Mouse (Mus musculus): ENCODE results near the gene Nuak1. TPM values are rescaled to one million over a fixed set of nuclear protein-coding genes. Genes with fewer than 3 reads are reported as not detected.
A peak's percentile ranks its signal among the peaks of the same experiment; 100 is the strongest.

The Nuak1 gene
- total RNA-seq, 2 experiments from 2014 or later = 25.0 to 28.4 TPM

DNA sequence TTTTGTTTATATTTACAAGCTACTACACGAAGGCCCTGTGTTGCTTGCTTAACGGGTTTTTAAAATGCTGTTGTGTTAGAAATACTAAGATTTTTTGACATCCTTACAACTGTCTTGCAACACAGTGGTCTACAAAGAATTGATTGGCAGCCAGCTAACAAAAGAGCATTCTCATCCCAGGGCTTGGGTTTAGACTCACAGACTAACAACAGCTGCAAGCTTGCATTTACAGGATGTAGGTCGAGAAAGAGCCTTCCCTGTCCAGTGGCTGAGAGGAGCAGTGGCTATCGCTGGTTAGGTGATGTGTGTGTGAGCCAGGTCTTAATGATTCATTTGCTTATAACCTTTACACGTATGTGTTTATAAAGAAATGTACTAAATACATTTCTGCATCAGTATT lies 94.7 kb downstream of the Nuak1 start:
- no peak for DNase-seq (ENCODE audit: low spot score)

DNA sequence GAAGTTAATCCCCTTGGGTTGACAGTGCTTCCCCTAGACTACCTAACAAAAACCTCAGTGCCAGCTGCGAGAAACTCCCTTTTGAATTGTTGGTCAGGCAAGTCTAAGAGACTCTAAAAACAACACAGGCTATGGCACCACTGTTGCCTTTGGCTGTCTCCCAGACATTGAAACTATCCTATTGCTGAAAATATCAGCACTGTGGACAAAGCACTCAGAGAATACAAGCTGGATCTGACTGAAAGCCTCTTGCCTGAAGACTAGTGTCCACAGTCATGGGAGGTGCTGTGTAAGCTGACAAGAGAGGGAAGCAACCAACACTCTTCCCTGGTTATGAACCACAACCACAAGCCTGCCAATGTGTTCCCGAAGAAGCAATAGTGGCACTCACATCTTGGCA lies 96.9 kb downstream of the Nuak1 start:
- DNase-seq (ENCODE audit: low spot score) = no peak

DNA sequence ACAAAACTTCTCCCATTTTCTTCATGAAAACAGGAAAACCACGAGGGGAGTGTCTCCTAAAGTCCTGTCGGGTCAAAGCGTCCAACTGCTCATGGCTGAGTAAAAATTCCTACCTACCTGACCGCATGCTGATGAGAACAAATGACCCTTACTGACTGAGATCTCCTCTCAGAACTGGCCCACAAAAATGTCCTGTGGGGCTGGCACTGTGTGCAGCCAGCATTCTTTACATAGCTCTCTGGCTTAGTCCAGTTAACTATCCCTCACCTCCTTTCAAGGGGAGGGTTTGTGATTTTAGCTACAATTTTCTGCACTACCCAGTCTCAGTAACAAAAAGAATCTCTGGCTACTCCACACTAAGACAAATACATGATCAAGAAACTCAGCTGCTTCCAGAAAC lies 100.9 kb downstream of the Nuak1 start:
- no peak for DNase-seq (ENCODE audit: low spot score)

DNA sequence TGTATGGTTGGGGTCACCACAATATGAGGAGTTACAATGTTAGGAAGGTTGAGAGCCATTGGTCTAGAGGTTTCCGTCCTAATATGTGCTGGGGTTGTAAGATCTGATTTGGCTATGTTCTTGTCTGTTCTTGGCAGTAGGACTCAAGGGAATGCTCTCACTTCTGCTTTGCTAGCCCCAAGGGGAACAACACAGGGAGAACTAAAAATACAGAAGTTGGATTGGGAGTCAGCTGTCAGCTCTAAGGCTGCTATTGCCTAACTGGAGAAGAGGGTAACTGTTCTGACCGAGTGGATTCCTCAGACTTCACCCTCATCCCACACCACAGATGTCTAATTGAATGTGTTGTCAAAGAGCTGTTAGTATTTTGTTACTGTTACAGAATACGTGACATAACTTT lies 101.6 kb downstream of the Nuak1 start:
- DNase-seq (ENCODE audit: low spot score) = peak; percentile 21

DNA sequence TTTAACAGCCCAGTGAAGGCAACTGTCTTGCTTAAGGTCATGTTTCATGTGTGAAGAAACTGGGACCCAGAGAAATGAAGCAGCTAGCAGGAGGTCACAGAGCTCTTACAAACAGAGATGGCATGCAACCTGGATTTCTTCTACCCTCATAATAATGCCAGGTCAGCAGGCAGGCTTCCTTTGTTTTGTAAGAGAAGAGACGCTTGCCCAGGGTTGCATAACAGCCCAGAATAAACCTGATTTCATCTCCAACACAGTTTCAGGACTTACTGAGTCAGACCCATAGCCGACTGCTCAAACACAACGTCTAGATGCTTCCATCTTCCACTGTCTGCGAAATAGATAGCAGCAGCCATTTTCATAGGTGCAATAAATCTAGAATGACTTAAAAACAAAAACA lies 105.0 kb downstream of the Nuak1 start:
- DNase-seq (ENCODE audit: low spot score) = no peak

DNA sequence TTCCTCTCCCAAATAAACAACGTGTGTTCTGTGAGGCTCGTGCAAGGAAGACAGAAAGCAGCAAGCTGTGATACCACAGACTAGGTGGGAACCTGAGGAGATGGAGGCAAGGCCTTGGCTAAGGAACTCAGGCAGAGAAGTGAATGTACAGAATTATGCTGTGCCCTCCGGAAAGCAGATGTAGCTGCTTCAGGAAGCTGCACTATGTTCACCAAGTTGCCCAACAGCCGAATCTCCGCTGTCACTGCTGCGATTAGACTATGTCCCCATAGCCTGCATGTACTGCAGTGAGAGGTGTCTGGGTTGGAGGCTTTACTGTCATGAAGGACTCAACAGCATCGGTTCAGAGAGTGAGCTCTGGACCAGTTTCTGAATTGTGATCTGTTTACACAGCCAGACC lies 110.6 kb downstream of the Nuak1 start:
- DNase-seq (ENCODE audit: low spot score) = no peak

DNA sequence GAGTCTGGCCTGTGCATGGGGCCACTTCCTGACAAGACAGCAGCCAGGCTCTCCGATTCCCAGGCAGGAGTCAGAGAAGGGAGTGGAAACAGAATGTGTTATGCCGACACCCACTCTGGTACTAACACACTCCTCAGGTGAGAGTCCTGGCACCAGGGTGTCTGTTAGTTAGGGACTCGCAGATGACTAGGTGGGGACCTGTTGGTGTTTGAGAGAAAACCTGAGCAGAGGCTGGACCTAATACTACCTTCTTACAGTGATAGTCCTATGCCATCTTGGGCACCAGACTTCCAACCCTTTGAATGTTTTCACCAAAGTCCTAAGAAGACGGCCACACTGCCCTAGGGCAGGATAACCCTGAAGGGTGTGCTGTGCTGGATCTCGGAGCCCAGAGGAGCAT lies 111.1 kb downstream of the Nuak1 start:
- no peak for DNase-seq (ENCODE audit: low spot score)

DNA sequence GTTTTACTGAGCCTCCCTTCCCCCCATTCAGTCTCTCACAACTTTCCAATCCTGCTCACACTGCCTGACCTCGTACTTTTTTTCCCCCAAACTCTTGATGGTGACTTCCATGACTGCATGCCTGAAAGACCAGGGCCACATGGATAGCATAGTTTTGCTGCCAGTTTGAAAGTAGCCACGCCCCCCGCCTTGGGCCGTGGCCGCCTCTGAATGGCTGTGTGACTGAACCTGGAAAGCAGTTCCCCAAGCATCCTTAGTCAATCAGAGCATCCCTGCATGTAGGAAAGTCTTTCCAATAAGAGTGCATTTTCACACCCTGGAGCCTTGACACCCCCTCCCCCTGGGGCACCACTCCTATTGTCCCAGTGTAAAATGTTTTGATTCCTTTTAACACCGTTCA lies 116.4 kb downstream of the Nuak1 start:
- DNase-seq (ENCODE audit: low spot score) = no peak

Other genes starting within 250 kb of the Nuak1 start
- 1 to 10 TPM; 5.7 to 8.4 TPM for gene Ckap4, start 93.5 kb upstream of the Nuak1 start, total RNA-seq (2021)
- 10 to 100 TPM; 35.9 to 52.2 TPM for gene Tcp11l2, start 136.0 kb upstream of the Nuak1 start, total RNA-seq (2021)
- 1 to 10 TPM; 8.8 to 10.0 TPM for gene Polr3b, start 181.7 kb upstream of the Nuak1 start, total RNA-seq (2021)

Data from gastrocnemius, adult 18-20 months (tissue).